Mouse (Mus musculus): ENCODE measurements around the gene Lypd8. TPM values are rescaled to one million over a fixed set of nuclear protein-coding genes. Genes with fewer than 3 reads are reported as not detected.
"Not testable (repeated sequence)": the region's sequence is repeated elsewhere in the genome, so short reads cannot be mapped to it uniquely, and the experiment has no call there.

Lypd8 gene
- total RNA-seq (2014; fragmentation: Nextera tagmentation) (not detected in 2 replicates), total RNA-seq (2017) (not detected in 2 replicates)

DNA sequence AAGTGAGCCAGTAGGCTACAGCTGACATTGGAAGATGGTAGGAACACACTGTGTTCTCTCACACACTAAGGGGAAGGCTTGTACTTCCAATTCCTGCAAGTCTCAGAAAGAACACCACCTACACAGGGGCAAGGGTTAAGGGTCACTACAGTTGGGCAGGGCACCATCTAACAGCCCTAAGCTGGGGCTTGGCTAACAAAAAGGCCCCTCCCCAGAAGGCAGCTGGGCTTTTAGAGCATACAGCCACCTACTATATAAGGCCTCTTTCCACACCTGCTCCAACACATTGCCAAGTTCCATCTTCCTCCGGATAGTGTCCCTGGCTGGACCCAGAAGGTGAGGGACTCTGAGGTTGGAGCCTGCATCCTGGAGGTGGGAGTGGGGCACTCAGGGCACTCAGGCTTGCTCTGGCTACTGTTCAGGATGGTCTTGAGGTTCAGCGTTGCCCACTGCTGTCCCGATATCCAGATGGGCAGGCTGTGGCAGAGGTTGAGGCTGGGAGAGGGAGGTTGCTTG, at the start of gene Lypd8:
Gene Lypd8, plus strand, starts transcription at position 281 of the 516 bp plus-strand sequence.
- no peak for ATAC-seq (replicated peaks; ENCODE audit: low FRiP score, low TSS enrichment, poor library complexity, severe bottlenecking)

DNA sequence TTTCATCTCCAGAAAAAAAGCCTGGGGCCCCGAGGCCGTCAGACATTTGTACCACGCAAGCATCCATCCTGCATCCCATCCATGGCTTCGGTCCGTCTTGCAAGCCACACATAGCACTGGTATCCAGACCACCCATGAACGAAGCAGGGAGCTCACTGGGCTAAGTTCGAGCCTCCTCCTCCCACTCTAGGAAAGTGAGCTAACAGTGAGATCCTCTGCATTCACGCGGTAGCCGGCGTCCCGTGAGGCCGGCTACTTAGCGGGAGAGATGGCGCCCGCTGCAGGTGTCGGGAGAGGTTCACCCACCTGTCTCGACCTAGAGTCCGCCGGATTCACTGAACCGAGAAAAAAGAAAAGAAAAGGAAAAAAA, 49.0 kb upstream of the Lypd8 start:
- peak; percentile 23 for ATAC-seq (replicated peaks; ENCODE audit: low FRiP score, low TSS enrichment, poor library complexity, severe bottlenecking)

DNA sequence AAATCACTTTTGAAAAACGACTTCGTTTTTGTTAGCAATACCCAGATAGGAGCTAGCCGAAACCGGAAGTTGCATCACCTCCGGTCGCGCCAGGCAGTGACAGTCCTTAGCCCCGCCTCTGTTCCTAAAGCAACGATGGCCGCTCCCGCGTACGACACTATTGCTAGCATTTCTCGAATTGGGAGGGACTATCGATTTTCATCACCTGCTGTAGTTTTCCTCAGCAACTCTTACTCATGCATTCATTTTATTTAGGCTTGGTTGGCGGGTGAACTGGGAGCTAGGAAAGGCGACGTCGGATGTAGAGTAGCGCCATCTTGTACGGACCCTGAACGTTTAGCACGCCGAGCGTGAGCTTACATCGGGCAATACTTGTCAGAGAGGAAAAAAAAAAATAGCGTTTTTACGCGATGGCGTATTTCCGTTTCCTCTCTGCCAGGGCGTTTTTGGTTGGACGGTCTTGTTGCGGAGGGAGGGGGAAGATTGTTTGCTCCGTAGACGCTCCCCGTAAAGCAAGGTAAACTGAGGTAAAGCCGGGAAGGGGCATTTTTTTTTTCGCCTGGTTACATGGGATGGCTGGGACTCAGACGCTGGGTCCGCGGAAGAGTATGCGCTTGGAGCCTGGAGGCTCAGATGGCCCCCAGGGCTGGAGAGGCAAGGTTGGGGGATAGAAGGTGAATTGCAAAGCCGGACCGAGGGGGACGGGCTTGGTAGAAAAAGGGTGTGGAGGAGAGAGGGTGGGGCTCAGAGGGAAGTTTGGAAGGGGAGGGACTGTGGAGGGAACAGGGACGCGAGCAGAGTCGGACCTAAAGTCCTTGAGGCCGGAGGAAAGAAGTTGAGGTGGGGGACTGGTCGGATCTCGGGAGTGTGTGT, 48.3 kb upstream of the Lypd8 start, which contains the start of the genes Zfp672 and Sh3bp5l:
Gene Zfp672, minus strand, starts transcription at position 64 of the 873 bp plus-strand sequence.
Gene Sh3bp5l, plus strand, starts transcription at position 449 of the 873 bp plus-strand sequence.
- ATAC-seq (replicated peaks; ENCODE audit: low FRiP score, low TSS enrichment, poor library complexity, severe bottlenecking), result peak; percentile 92

DNA sequence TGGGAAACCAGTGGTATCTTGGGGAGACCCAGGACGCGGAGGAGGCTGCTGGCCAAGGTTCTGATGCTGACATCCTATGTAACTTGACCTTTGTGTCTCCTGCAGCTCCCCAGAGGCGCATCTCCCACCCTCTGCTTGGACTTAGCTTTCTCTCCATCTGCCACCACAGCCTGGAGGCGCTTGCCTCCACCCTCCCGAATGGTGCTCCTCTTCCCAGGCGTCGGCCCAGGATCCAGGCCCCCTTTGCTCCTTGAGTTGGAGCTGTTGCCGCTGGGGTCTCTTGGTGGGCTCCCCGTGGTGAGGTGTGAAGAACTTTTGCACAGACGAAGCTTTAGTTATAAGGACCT, 47.7 kb upstream of the Lypd8 start:
- ATAC-seq (replicated peaks; ENCODE audit: low FRiP score, low TSS enrichment, poor library complexity, severe bottlenecking), result no peak

DNA sequence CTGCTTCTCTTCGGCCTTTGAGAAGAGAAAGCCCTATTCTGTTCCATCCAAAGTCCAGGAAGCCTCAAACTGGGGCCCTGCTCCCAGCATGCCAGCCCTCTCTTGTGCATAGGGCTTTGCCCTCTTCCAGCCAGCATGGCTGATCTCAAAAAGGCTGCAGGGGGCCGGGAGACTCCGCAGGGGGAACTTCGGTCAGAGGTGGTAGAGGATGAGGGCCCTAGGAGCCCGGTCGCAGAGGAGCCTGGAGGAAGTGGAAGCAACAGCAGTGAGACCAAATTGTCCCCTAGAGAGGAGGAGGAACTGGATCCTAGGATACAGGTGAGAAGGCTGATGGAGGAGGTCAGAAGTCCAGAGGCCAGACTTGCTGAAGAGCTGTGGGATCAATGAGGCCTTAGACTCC, 47.3 kb upstream of the Lypd8 start:
- ATAC-seq (replicated peaks; ENCODE audit: low FRiP score, low TSS enrichment, poor library complexity, severe bottlenecking), result no peak

DNA sequence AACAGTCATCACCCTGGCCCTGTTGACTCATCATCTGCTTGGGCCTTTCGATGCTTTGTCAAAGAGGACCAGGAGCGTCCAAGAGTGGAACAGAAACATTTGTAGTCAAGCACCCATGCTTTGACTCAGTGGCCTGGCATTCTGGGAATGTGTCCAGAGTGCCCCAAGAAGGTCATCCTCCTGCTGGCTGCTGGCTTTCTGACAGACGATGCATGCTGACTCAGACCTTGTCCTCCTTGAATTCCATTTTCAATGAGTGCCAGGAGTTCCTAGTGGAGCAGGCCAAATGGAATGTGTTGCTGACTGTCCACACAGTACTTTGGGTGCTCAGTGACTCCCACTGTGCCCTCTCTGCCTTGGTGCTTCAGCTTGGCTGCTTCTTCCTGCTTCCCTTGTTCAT, 44.1 kb upstream of the Lypd8 start:
- no peak for ATAC-seq (replicated peaks; ENCODE audit: low FRiP score, low TSS enrichment, poor library complexity, severe bottlenecking)

DNA sequence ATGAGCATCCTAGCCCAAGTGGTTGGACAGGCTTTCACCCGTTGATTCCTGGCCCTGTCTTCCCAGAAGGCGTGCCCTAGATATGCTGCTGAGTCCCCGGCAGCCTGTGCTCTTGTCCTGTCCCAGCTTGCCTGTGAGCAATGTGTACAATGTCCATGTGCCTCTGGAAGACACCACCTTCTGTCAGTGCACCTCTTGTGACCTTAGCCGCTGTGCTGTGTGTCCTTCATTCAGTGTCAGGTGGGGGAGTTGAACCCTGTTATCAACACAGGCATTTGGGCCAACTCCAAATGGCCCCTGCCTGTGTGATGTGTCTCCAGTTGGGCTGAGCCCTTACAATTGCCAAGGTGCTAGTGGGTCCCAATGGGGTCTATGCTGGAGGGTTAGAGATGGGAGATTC, 32.1 kb upstream of the Lypd8 start:
- no peak for ATAC-seq (replicated peaks; ENCODE audit: low FRiP score, low TSS enrichment, poor library complexity, severe bottlenecking)

DNA sequence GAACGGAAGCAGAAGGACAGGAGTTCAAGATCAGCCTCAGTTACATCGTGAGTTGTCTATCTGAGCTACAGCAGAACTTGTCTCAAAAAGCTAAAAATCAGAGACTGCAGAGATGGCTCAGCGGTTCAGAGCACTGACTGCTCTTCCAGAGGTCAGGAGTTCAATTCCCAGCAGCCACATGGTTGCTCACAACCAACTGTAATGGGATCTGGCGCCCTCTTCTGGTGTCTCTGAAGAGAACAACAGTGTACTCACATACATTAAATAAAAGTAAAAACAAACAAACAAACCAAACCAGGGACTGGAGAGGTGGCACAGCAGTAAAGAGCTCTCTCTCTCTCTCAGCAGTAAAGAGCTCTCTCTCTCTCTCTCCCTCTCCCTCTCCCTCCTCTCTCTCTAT, 28.2 kb upstream of the Lypd8 start:
- no peak for ATAC-seq (replicated peaks; ENCODE audit: low FRiP score, low TSS enrichment, poor library complexity, severe bottlenecking)

DNA sequence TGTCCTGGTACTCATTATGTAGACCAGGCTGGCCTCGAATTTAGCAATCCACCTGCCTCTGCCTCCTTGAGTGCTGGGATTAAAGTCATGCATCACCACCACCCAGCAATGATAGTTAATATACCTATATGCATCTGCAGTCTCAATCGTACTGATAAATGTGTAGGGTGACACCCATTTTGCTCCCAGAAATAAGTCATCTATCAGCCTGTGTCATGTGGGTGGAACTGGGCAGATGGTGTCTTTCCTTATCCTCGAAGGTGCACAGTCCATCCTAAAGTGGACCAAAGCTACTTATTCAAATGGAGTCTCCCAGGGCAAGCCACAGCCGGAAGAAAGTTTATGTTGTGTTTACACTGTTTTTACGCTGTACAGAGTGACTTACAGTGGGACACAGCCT, 27.7 kb upstream of the Lypd8 start:
- ATAC-seq (replicated peaks; ENCODE audit: low FRiP score, low TSS enrichment, poor library complexity, severe bottlenecking), result no peak

DNA sequence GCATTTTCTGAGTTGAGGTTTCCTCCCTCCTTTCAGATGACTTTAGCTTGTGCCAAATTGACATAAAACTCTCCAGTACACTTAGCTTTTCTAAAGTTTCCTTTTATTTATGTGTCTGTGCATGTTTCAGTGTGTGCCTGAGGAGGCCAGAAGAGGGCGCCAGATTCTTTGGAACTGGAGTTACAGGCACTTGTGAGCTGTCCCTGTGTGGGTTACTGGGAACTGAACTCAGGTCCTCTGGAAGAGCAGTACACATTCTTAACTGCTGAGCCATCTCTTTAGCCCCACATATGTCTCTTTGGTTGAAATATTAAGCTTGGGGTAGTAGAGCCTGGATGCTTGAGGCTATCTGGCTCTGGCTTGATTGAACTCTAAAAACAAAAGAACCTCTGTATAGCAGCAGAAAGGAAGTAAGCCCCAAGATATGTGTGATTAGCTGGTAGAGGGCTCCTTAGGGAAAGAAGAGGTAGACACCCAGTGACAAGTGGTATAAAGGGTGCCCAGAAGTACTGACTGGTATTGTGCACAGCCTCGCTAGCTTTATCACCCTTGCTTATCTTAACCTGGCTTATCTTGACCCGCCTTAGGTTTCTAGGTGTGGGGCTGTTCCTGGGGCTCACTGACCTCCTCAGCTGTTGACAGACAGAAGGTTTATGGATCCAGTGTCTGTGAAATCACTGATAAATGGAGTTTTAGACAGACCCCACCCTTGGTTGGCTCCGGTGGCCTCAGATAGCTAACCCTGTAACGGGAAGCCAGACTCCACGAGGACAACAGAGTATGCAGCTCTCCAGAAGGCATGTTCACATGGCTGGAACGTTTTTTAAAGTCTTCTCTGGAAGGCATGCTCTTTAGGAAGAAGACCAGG, 25.9 kb upstream of the Lypd8 start:
- peak; percentile 81 for ATAC-seq (replicated peaks; ENCODE audit: low FRiP score, low TSS enrichment, poor library complexity, severe bottlenecking)

DNA sequence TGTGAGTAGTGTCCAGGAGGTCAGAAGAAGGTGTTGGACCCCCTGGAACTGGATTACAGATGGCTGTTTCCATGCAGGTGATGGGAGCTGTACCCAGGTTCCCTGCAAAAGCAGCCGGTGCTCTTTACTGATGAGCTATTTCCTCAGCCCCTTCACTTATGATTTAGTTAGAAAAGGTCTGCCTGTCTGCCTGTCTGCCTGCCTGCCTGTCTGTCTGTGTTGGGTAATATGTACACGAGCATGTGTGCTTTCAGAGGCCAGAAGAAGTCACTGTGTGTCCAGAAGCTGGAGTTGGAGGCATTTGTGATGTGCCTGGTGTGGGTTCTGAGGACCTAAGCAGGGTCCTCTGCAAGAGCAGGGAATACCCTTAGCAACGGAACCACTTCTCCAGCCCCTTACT, 25.1 kb upstream of the Lypd8 start:
- no peak for ATAC-seq (replicated peaks; ENCODE audit: low FRiP score, low TSS enrichment, poor library complexity, severe bottlenecking)

DNA sequence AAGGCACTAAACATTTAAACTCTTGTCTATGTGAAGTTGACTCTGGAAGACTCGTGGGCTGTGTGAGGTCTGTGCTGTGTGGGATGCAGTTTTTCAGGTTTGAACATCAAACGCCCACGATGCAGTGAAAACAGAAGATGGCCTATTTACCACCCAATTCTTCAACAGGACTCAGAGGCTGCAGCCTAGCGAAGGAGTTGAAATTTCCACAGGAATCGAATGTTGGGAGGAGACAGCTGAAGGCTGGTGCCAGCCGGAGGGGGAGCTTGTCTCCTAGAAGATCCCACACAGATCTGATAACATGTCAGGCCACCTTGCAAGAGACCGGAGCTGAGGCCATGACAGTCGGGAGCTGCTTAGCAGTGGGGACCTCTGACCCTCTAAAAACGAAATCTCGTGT, 24.4 kb upstream of the Lypd8 start:
- ATAC-seq (replicated peaks; ENCODE audit: low FRiP score, low TSS enrichment, poor library complexity, severe bottlenecking), result no peak

DNA sequence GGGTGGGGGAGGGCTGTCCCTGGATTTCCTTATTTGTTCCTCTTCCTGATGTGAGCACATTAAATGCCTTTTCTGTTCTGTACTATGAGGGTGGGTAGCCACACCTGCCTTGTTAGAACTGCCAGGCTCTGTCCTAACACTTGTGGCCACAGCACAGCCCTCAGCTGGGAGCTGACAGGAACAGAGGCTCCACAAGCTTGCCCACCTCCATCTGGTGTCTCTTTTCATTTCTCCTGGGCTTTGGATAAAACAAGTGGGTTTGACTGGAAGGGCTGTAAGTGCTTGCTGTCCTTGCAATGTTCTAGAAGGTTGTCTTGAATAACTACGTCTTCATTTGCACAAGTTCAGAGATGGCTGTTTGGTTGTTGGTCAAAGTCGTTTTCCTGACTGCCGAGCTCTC, 23.9 kb upstream of the Lypd8 start:
- no peak for ATAC-seq (replicated peaks; ENCODE audit: low FRiP score, low TSS enrichment, poor library complexity, severe bottlenecking)

DNA sequence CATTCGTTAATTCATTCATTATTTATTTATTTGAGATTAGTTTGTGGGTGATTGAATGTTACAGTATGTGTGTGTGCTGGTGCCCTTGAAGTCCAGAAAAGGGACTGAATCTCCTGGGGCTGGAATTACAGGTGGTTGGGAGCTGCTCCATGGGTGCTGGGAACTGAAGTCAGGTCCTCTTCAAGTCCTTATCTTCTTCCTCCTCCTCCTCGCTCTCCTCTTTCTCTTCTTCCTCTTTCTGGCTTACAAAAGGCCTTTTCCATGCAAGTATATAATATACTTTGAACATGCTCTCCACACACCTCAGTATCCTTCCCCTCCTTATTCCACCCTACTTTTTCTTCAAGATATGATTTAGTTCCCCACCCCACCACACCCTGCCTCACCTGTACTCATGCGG, 21.8 kb upstream of the Lypd8 start:
- no peak for ATAC-seq (replicated peaks; ENCODE audit: low FRiP score, low TSS enrichment, poor library complexity, severe bottlenecking)

DNA sequence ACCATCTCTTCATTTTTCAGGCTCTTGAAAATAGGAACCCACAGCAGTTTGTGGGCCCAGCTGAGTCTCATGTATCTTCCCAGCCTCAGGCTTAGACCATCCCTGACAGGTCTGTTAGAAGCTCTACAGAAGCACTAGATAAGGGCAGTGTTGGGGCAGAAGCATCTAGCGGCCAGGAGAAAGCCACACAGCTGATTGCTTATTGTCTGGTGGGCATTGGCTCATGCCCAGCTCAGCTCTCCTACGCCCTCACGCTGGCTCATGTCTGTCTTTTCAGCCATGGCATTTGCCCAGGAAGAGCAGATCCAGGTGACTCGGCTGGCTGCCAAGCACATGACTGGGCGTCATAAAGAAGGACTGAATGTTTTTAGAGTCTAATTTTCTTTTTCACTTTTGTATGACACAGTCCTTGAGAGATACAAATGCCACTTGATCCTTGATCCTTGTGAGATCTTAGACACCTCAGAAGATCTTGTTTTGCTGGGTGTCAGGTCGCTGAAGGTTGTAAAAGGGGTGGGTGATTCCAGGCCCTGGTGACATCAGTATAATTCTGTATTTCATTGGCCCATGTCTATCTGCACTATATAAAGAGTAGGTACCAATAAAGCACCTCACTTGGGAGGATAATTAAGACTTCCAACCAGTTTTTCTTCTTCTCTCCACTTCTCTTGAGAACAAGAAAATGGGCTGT, 20.9 kb upstream of the Lypd8 start:
- ATAC-seq (replicated peaks; ENCODE audit: low FRiP score, low TSS enrichment, poor library complexity, severe bottlenecking), result peak; percentile 66

DNA sequence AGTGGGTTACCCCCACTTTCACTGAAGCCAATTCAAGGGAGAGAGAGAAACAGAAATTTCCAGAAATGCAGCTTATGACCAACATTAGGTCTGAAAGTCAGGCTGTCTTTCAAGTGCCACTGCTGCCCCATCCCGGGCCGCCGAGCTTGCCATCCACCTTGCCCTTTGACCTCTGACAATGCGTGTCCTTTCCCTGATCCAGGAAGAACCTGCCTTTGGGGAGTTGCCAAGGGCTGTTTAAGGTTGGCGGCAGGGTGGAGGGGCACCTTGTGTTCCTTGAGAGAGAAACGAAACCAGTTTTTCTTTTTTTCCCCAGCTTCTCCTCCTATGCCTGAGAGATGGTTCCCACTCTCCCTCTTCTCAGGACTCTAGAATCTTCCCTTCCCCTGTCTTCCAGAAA, 16.3 kb upstream of the Lypd8 start:
- not testable (repeated sequence) for ATAC-seq (replicated peaks; ENCODE audit: low FRiP score, low TSS enrichment, poor library complexity, severe bottlenecking)

DNA sequence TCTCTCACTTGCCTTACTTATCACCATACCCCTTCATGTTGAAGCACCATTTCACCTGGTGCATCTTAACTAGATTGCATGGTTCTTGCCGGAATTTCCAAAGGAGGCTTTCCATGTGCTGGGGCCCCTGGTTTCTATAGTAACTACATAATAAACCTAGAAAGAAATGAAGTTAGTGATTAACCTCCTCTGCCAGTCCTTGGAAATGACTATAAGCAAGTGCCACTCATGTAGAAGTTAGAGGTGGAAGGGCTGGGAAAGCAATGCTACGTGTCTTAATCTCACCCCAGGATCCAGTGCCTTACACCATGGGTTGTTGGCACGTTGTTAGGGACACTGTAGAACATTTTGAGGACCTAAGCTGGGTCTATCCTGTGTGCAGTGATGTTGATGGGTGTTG, 14.4 kb upstream of the Lypd8 start:
- ATAC-seq (replicated peaks; ENCODE audit: low FRiP score, low TSS enrichment, poor library complexity, severe bottlenecking), result no peak

DNA sequence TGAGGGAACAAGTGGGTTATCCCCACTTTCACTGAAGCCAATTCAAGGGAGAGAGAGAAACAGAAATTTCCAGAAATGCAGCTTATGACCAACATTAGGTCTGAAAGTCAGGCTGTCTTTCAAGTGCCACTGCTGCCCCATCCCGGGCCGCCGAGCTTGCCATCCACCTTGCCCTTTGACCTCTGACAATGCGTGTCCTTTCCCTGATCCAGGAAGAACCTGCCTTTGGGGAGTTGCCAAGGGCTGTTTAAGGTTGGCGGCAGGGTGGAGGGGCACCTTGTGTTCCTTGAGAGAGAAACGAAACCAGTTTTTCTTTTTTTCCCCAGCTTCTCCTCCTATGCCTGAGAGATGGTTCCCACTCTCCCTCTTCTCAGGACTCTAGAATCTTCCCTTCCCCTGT, 12.7 kb upstream of the Lypd8 start:
- ATAC-seq (replicated peaks; ENCODE audit: low FRiP score, low TSS enrichment, poor library complexity, severe bottlenecking), result not testable (repeated sequence)

DNA sequence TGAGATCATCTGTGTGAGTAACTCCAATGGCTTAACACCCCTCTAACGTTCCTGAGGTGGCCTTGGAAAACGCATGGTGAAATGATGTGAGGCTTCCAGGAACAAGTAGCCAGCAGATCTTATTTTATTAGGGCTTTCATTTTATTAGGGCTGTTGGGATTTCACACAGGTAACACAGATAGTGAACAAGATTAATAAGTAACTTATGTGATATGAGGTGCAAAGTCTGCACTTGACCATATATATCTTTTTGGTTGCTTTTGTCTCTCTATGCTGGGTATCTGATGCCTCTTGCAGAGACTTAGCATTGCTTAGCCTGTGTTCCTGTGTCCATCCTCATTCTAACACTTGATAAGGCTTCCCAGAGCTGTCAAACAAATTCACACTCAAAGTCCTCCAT, 1.6 kb upstream of the Lypd8 start:
- ATAC-seq (replicated peaks; ENCODE audit: low FRiP score, low TSS enrichment, poor library complexity, severe bottlenecking), result no peak

DNA sequence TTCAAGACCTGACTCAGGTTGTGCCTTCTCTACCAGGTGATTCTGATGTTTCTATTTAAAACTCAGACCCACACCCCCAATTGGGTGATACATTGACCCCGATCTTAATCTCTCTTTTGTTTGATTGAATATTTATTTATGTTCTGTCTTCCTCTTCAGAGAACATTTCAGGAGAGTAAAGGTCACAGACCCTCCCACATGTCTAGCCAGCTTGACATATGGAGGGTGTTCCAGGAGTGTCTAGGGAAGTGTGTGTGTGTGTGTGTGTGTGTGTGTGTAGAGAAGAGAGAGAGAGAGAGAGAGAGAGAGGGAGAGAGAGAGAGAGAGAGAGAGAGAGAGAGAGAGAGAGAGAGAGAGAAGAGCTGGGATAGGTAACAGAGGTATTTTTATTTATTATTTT, 1.2 kb upstream of the Lypd8 start:
- no peak for ATAC-seq (replicated peaks; ENCODE audit: low FRiP score, low TSS enrichment, poor library complexity, severe bottlenecking)

Measured in megakaryocyte-erythroid progenitor cell, adult 5-6 weeks (primary cell).